Mouse (Mus musculus) C2C12 (cell line): ENCODE results near the gene Lst1.

Experiments used
- CEBPB ChIP-seq: IDR thresholded peaks from one replicate; pipeline ENCODE4 v1.6.1; 2011; ENCODE audit warnings: low read depth, mild to moderate bottlenecking, control low read depth, moderate library complexity
- CTCF ChIP-seq: IDR thresholded peaks from one replicate; pipeline ENCODE4 v1.5.1; 2011; ENCODE audit not compliant: control insufficient read depth, insufficient read depth, insufficient read length
- FOSL1 ChIP-seq: IDR thresholded peaks from one replicate; pipeline ENCODE4 v1.8.0; 2011; ENCODE audit warnings: mild to moderate bottlenecking, low read length; ENCODE audit not compliant: poor library complexity, insufficient read depth, severe bottlenecking
- MAX ChIP-seq: IDR thresholded peaks from one replicate; pipeline ENCODE4 v1.6.1; 2011; ENCODE audit warnings: mild to moderate bottlenecking, control low read depth
- MYOD1 ChIP-seq: IDR thresholded peaks from one replicate; pipeline ENCODE4 v1.6.1; 2011; ENCODE audit warnings: low read depth; ENCODE audit not compliant: control insufficient read depth, insufficient read length
- MYOG ChIP-seq: IDR thresholded peaks from one replicate; pipeline ENCODE4 v1.6.1; 2011; ENCODE audit not compliant: control insufficient read depth, insufficient read length; ENCODE audit errors: extremely low read depth
- USF1 ChIP-seq: IDR thresholded peaks from one replicate; pipeline ENCODE4 v1.6.1; 2011; ENCODE audit warnings: low read depth, mild to moderate bottlenecking, control low read depth, moderate library complexity

GRCm38 (mm10) chr17:35232659-35233058 is 44.4 kb upstream of the Lst1 start:
- no peak for TF ChIP-seq CTCF
- no peak for TF ChIP-seq FOSL1
- no peak for TF ChIP-seq MYOD1
- TF ChIP-seq USF1: no peak
- no peak for TF ChIP-seq MAX
- no peak for TF ChIP-seq CEBPB
- TF ChIP-seq MYOG: no peak
